Mouse (Mus musculus) bone marrow macrophage, adult 2 months (primary cell): ENCODE data around the gene Sec22b.

Experiments used
- CTCF ChIP-seq: IDR thresholded peaks from 2 replicates; pipeline ENCODE4 v1.5.1; 2012; ENCODE audit warnings: low read depth, mild to moderate bottlenecking, low read length, moderate library complexity
- POLR2A ChIP-seq: IDR thresholded peaks from 2 replicates; pipeline ENCODE4 v1.6.1; 2012; ENCODE audit warnings: mild to moderate bottlenecking, low read depth, low read length, borderline replicate concordance

GRCm38 (mm10) chr3:97972707-97973106 lies 71.7 kb downstream of the Sec22b start:
- no peak for TF ChIP-seq CTCF
- TF ChIP-seq POLR2A, result no peak
